Mouse (Mus musculus) urinary bladder, postnatal 4 days (tissue): ENCODE measurements around the gene Zfp385a.
A peak's percentile ranks its signal among the peaks of the same experiment; 100 is the strongest.

ENCODE experiments used
- DNase-seq, 2 experiments: peaks; one replicate each; pipeline ENCODE4 v3.0.0; 2021 to 2022; ENCODE audit warnings: low spot score in 2 of 2

Gene Zfp385a

DNA sequence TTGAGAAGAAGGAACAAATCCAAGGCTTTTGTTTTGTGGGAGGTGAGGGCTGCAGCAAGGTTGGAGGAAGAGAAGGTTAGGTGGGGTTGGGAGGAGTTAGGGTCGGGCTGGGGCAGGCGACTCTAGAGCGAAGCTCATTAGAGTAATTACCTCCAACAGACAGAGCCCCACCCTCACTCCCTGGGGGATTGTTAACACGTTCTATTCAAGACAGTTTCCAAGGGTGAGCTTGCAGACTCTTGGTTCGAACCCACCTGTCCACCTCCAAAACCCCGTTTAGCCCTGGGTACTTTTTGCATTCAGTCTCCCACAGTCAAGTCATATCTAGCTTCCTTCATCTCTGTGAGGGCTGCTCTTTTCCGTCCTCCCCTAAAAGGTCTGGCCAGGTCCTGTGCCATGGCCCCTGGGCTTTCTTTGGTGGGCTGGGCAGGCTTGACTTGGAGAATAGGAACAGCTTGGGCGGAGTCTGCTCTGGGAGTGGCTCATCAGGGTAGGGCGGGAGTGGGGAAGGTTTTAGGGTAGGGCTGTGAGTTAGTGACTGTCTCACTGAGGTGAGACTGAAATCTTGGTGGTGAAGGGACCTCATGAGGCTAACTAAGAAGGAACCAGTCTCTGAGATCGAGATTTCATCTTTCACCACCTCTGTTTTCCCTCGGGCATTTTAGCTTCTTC, 2.8 kb downstream of the Zfp385a start:
- DNase-seq, result no peak

DNA sequence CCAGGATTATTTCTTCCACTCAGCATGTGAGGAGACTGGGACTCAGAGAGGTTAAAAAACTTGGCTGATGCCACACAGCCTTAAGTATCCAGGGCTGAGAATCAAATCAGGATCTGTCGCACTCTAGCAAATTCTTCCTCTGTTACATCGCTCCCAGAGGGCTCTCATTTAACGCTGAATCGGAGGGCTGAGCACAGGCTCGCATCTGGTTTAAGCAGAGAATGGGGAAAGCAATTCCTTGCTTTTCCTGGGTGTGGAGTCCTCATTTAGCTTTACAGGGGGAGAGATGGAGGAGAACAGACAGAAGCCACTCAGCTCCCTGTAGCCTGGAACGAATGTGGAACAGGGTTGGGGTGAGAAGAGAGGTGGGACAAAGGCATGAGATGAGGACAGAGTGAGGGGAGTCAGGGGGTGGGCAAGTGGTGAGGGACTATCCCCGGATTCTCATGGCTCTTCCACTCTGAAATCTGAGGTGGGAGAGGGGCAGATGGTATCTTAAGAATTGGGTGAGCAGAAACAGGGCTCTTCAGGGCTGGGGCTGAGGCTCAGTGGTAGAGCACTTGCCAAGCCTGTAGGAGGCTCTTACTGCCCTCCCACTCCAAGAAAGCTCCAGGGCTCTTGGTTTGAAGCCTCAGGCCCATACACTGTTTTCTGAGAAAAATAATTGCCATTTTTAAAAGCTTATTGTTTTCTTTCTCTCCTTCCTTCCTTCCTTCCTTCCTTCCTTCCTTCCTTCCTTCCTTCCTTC, 4.2 kb downstream of the Zfp385a start:
- no peak for DNase-seq

GRCm38 (mm10) chr15:103335040-103335439, 4.9 kb downstream of the Zfp385a start:
- DNase-seq, result no peak

GRCm38 (mm10) chr15:103334194-103334593, 5.7 kb downstream of the Zfp385a start:
- DNase-seq, result no peak

GRCm38 (mm10) chr15:103333738-103334137, 6.2 kb downstream of the Zfp385a start:
- DNase-seq, result no peak

GRCm38 (mm10) chr15:103333081-103333615, 6.7 kb downstream of the Zfp385a start:
- no peak for DNase-seq

DNA sequence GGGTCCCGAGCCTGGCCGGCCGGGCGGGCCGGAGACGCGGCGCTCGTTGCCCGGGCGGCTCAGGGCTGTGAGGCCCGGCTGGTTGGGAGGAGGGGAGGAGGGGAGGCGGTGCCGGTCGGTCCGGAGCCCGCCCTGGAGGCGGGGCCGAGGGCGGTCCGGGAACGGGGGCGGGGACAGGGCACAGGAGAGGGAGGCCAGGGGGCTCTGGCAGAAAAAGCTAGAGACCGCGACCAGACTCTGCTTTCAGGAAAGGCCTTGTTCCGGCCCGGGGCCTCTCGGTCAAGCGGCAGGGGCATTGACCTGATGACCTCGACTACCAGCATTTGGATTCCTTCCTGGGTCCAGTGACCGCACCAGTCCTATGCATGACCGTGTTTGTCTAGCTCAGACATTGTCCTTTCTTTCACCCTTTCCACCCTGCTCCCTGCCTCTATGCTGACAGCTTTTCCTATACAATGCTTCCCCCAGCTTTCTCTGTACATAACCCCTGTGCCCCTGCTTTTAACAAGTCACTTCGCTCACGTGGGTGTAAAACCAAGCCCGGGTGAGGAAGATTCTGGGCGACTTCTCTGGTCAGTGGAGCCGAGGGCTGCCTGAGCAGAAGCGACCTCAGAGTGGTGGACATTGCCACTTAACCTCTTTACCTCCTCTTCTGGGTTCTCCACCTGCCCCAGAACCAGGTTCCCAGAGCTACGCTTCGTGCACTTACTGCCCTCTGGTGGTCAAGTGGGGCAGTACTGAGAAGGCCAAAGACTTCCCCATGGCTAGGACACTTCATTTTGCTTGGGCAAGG, 16.2 kb downstream of the Zfp385a start:
- DNase-seq, result peak; percentile 86 to 92

GRCm38 (mm10) chr15:103323070-103323454, 16.8 kb downstream of the Zfp385a start:
- DNase-seq, result no peak

DNA sequence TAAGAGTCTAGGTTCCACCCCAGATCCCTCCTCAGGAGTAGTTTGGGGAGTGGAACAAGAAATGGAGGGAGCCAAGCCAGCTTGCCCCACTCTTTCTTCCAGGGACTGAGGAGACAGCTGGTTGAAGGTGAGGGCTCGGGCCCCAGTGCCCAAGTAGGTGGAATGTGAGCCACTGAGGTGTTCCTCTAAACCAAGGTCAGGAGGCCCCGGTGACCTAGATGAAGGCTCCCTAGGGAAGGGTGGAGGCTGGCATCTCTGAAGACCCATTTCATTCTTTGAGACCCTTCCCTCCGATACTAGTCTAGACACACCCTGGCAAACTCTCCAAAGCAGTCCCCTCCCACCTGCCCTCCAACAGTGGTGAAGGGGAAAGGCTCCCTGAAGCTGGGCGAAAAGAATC, 17.5 kb downstream of the Zfp385a start:
- no peak for DNase-seq

DNA sequence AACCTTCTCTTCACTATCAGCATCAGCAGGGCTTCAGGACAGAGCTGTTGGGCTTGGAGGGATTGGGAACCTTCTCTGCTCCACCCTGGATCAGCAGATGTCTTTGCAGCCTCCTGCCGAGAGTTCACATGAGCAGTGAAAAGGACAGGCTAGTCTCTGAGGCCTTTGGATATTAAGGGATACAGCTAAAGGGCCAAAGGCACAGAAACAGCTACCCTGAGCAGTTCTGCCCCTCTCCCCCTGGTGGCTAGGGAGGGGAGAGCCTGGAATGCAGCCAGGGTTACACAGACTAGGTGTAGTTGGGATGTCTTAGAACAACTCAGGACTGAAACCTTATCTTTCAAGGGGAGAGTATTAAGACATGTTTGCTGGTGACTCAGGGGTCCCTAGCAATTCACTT, 18.8 kb downstream of the Zfp385a start:
- DNase-seq, result no peak

DNA sequence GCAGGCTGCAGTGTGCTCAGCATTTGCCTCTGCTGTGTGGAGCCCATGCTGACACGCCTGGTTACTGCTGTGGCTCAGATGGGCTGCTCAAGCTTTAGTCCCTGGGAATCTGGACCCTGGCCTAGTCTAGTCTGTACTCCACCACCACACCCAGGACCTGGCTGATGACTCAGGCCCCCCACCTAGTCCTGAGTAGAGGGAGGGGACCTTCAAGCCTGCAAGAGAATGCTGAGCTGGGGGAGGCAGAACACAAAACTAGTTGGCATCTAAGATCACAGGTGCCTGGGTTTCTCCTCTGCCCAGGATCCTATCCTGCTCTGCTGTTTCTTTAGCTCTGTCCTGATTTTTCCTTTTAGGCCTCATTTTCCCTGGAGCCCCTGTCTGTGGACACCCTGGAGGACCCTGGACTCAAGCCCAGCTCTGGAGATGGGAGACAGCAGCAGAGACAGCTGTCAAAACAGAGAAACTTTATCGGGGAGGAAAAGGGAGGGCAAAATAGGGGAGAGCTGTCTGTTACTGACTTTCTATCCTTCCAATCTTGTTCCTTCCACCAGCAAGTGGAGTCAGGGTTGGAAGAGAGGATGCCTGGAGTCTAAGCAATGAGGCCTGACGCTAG, 21.6 kb downstream of the Zfp385a start:
- DNase-seq, result no peak

GRCm38 (mm10) chr15:103317731-103318130, 22.2 kb downstream of the Zfp385a start:
- no peak for DNase-seq

- no peak for DNase-seq
These were observed 22.8 kb downstream of the Zfp385a start for GRCm38 (mm10) chr15:103317120-103317519.

GRCm38 (mm10) chr15:103315979-103316776, 23.7 kb downstream of the Zfp385a start:
- peak in 1 of 2 experiments; percentile 72 for DNase-seq

DNA sequence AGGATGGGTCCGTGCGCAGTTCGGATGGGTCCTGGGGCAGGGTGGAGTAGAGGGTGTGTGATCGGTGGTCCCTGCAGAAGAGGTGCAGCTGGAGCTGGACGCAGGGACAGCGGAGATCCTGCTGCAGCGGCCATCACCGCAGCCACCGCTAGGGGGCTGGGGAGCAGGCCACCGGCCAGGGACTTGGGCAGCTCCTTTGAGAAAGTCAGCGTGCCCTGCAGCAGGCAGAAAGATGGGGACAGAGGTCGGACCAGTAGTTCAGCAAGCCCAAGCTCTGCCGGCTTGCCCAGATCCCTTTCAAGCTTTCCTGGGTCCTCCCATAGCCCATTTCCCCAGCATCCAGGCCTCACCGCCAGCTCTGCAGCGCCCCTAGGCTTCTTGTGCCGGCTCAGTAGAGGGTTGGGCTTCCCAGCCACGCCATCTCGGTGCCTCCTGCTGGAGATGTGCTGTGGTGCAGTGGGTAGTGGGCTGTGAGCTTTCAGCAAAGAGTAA, 24.8 kb downstream of the Zfp385a start:
- DNase-seq, result peak; percentile 74 to 86

- DNase-seq, result no peak
These were observed 25.7 kb downstream of the Zfp385a start for GRCm38 (mm10) chr15:103314181-103314580.

DNA sequence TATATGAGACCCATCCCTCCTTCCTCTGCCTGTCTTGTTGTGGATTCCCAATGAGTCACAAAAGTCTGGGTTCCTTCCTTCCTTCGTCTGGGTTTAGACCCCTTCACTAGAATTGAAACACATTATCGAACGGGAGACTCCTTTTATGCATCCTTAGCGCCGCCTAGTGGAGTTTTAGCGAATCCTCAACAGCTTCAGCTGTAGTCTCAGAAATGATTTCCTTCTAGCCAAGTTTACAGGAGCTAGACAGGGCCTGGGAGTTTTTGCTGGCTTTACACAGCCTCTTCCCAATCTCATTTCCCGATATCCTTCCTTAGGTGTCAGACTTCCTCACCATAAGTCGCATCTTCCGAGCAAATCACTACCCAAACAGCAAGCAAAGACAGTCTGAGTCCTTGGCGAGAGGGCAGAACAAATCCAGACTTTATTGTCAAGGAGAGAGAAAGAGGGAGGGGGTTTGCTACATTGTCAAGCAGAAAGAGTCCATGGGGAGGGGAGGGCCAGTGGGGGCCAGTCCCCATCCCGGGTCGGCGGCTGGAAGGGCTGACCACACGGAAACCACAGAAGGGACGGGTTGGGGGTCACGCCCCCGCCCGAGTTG, 26.3 kb downstream of the Zfp385a start:
- no peak for DNase-seq

DNA sequence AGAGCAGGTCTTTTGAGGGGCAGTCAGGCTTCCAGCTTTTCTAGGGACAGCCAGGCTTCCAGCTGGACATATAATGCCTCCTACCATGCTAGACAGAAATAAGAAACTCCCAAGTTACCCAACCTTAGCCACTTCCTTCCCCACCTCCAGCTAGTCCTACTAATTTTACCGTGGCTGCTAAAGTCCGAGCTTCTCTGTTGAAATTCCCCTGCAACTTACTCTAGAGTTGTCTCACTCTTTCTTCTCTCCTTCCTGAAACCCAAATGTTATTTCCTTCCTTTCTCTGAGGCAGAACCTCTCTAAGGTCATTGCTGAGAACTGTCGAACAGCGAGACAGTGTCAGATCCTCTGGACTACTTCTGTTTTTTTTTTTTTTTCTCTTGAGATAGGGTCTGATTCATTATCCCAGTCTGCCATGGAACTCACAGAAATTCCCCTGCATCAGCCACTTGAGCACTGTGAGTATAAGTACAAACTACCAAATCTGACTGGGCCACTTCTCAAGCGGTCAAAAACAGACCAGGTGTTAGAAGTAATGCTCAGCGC, 29.5 kb downstream of the Zfp385a start, which contains the start of gene Gpr84:
Gpr84 (minus strand) TSS at position 248 of the 546 bp plus-strand sequence.
- DNase-seq, result no peak

- no peak for DNase-seq
These were observed 30.9 kb downstream of the Zfp385a start for GRCm38 (mm10) chr15:103308876-103309580.
